Mouse (Mus musculus) thymus, adult 2 months (tissue): ENCODE measurements around the gene Majin.

Source experiments
- CTCF ChIP-seq: fragments of 200-500 bp; IDR thresholded peaks from 2 replicates; pipeline ENCODE4 v1.5.1; 2012; ENCODE audit warnings: mild to moderate bottlenecking, control low read depth, low read length, moderate library complexity, borderline replicate concordance; ENCODE audit not compliant: control insufficient read depth, poor library complexity, insufficient read depth; ENCODE audit errors: extremely low read depth
- POLR2A ChIP-seq: fragments of 200-500 bp; IDR thresholded peaks from 2 replicates; pipeline ENCODE4 v1.6.1; 2012; ENCODE audit warnings: mild to moderate bottlenecking, low read length, control low read depth, moderate library complexity; ENCODE audit not compliant: control insufficient read depth, poor library complexity, insufficient read depth; ENCODE audit errors: extremely low read depth

DNA sequence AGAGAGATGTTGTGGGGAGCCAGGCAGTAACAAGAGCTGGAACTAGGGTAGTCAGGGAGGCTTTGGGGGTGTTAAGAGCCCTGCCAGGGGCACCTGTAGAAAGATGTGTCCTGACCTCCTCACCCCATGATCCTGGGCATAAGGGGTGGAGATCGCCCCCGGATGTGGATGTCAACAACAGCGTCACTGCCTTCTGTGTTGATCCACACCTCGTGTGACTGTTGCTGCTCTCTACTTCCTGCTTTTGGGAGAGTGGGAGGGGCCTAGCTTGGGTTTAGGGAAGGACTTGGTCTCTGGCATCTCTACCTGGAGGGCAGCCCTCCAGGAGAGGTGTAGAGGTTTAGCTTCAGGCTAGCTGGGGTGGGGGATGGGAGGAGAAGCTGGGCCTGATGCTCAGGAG is 58.1 kb downstream of the Majin start:
- no peak for TF ChIP-seq CTCF
- no peak for TF ChIP-seq POLR2A
